16 mouse cellular contexts compared by ENCODE assay signal in genomic region chr8:93572841-93573240, GRCm38 (mm10). TPM values are rescaled to one million over a fixed set of nuclear protein-coding genes. Genes with fewer than 3 reads are reported as not detected.
DNase-seq lines count a peak whose midpoint lies in the region; ATAC-seq and TF ChIP-seq lines count a peak whose summit lies in the region.
"Had no signal": no experiment of that assay in that cellular context is flagged by ENCODE, and none has a peak within 500 bp of the region (broad histone marks: within the 10 kb centered on the region; RNA-seq: fewer than 3 reads in every experiment).

No protein-coding gene starts in this region.

- no peak overlapping the region for H3K4me3 ChIP-seq in intestine, embryonic 14.5 days (ENCODE audit: low read depth, low read length)
- no peak overlapping the region for H3K4me3 ChIP-seq in intestine, postnatal 0 days (ENCODE audit: low read depth, low read length)
- no peak overlapping the region for H3K4me3 ChIP-seq in embryonic facial prominence, embryonic 10.5 days
- H3K4me3 ChIP-seq in forebrain, embryonic 14.5 days (ENCODE audit: low read depth, low read length): no peak overlapping the region
- H3K4me3 ChIP-seq in midbrain, embryonic 14.5 days (replicated peaks; ENCODE audit: low read depth, low read length): no peak overlapping the region
- H3K4me3 ChIP-seq: heart, embryonic 12.5 days; limb, embryonic 15.5 days; megakaryocyte, embryonic 14.5 days had no signal

- H3K36me3 ChIP-seq in intestine, embryonic 14.5 days (ENCODE audit: control insufficient read depth, insufficient read depth, low read length): no peaks in the 10 kb centered on the region
- H3K36me3 ChIP-seq in intestine, postnatal 0 days (ENCODE audit: control insufficient read depth, insufficient read depth): no peaks in the 10 kb centered on the region
- H3K36me3 ChIP-seq in embryonic facial prominence, embryonic 10.5 days (replicated peaks): no peaks in the 10 kb centered on the region
- H3K36me3 ChIP-seq in forebrain, embryonic 14.5 days (ENCODE audit: control insufficient read depth, insufficient read depth, low read length): no peaks in the 10 kb centered on the region
- H3K36me3 ChIP-seq in midbrain, embryonic 14.5 days (ENCODE audit: control insufficient read depth, insufficient read depth, low read length): no peaks in the 10 kb centered on the region
- H3K36me3 ChIP-seq: heart, embryonic 12.5 days; limb, embryonic 15.5 days had no signal

- H3K27ac ChIP-seq in intestine, embryonic 14.5 days (ENCODE audit: low read depth): no peak overlapping the region
- H3K27ac ChIP-seq in intestine, postnatal 0 days (ENCODE audit: low read depth, low read length): no peak overlapping the region
- no peak overlapping the region for H3K27ac ChIP-seq in embryonic facial prominence, embryonic 10.5 days (replicated peaks)
- peak overlapping the region; percentile 94 for H3K27ac ChIP-seq in forebrain, embryonic 14.5 days (ENCODE audit: low read depth, low read length)
- H3K27ac ChIP-seq in midbrain, embryonic 14.5 days (replicated peaks; ENCODE audit: low read depth, low read length): peak overlapping the region; percentile 83
- H3K27ac ChIP-seq: limb, embryonic 15.5 days had no signal

- H3K4me1 ChIP-seq in intestine, embryonic 14.5 days (replicated peaks; ENCODE audit: control insufficient read depth, insufficient read depth, low read length): peaks cover 2% of the 10 kb centered on the region; the same call in 1 of the 2 replicates
- 0 out of 2 replicates have a peak, but pooled peaks cover 2% of the 10 kb centered on the region for H3K4me1 ChIP-seq in intestine, postnatal 0 days (replicated peaks; ENCODE audit: control insufficient read depth, insufficient read depth, low read length)
- peaks cover 23% of the 10 kb centered on the region for H3K4me1 ChIP-seq in embryonic facial prominence, embryonic 10.5 days
- peaks cover 45% of the 10 kb centered on the region for H3K4me1 ChIP-seq in forebrain, embryonic 14.5 days (ENCODE audit: control insufficient read depth, insufficient read depth, low read length)
- peaks cover 36% of the 10 kb centered on the region for H3K4me1 ChIP-seq in midbrain, embryonic 14.5 days (ENCODE audit: control insufficient read depth, insufficient read depth, low read length)
- H3K4me1 ChIP-seq: megakaryocyte, embryonic 14.5 days had no signal

- TF ChIP-seq CTCF in intestine, postnatal 0 days (IDR thresholded peaks at IDR 0.05; ENCODE audit: low read depth): no peak

- WGBS in intestine, embryonic 14.5 days: 86% methylated on average over 9 of the region's 9 CpGs
- WGBS in intestine, postnatal 0 days: 82% methylated on average over 9 of the region's 9 CpGs
- 85% methylated on average over 9 of the region's 9 CpGs for WGBS in embryonic facial prominence, embryonic 10.5 days
- 54% methylated on average over 9 of the region's 9 CpGs for WGBS in forebrain, embryonic 14.5 days
- 77% methylated on average over 9 of the region's 9 CpGs for WGBS in midbrain, embryonic 14.5 days

- no peak overlapping the region for H3K9ac ChIP-seq in intestine, embryonic 14.5 days (ENCODE audit: low read length)
- H3K9ac ChIP-seq in intestine, postnatal 0 days (ENCODE audit: low read depth, low read length): no peak overlapping the region
- no peak overlapping the region for H3K9ac ChIP-seq in forebrain, embryonic 14.5 days (ENCODE audit: low read length)
- no peak overlapping the region for H3K9ac ChIP-seq in midbrain, embryonic 14.5 days (replicated peaks; ENCODE audit: low read length)
- H3K9ac ChIP-seq: heart, embryonic 12.5 days; limb, embryonic 15.5 days had no signal

- no peaks in the 10 kb centered on the region for H3K27me3 ChIP-seq in intestine, embryonic 14.5 days (replicated peaks; ENCODE audit: control insufficient read depth, insufficient read depth, low read length)
- H3K27me3 ChIP-seq in intestine, postnatal 0 days (replicated peaks; ENCODE audit: control insufficient read depth, insufficient read depth, low read length): no peaks in the 10 kb centered on the region
- H3K27me3 ChIP-seq in embryonic facial prominence, embryonic 10.5 days (replicated peaks; ENCODE audit: low read depth, poor library complexity, severe bottlenecking): no peaks in the 10 kb centered on the region
- no peaks in the 10 kb centered on the region for H3K27me3 ChIP-seq in forebrain, embryonic 14.5 days (replicated peaks; ENCODE audit: control insufficient read depth, insufficient read depth, low read length)
- H3K27me3 ChIP-seq in midbrain, embryonic 14.5 days (ENCODE audit: control insufficient read depth, insufficient read depth, low read length): no peaks in the 10 kb centered on the region
- H3K27me3 ChIP-seq: heart, embryonic 12.5 days; limb, embryonic 15.5 days; megakaryocyte, embryonic 14.5 days had no signal

- H3K4me2 ChIP-seq in intestine, embryonic 14.5 days (ENCODE audit: low read length): no peak overlapping the region
- H3K4me2 ChIP-seq in intestine, postnatal 0 days (replicated peaks; ENCODE audit: low read depth): no peak overlapping the region
- no peak overlapping the region for H3K4me2 ChIP-seq in forebrain, embryonic 14.5 days (ENCODE audit: low read length)
- H3K4me2 ChIP-seq in midbrain, embryonic 14.5 days (ENCODE audit: low read length): no peak overlapping the region
- H3K4me2 ChIP-seq: heart, embryonic 12.5 days; limb, embryonic 15.5 days had no signal

- H3K9me3 ChIP-seq in intestine, embryonic 14.5 days (ENCODE audit: control insufficient read depth, low read length): no peaks in the 10 kb centered on the region
- H3K9me3 ChIP-seq in intestine, postnatal 0 days (ENCODE audit: control insufficient read depth): no peaks in the 10 kb centered on the region
- peaks cover 5% of the 10 kb centered on the region for H3K9me3 ChIP-seq in embryonic facial prominence, embryonic 10.5 days
- H3K9me3 ChIP-seq in forebrain, embryonic 14.5 days (replicated peaks; ENCODE audit: control insufficient read depth, low read length): peaks cover 5% of the 10 kb centered on the region; the same call in 1 of the 2 replicates
- no peaks in the 10 kb centered on the region for H3K9me3 ChIP-seq in midbrain, embryonic 14.5 days (ENCODE audit: control insufficient read depth, low read length)

- no peak for ATAC-seq in intestine, embryonic 14.5 days (replicated peaks; ENCODE audit: low FRiP score, low TSS enrichment, low read depth)
- ATAC-seq in intestine, postnatal 0 days: no peak
- ATAC-seq in forebrain, embryonic 14.5 days: no peak
- no peak for ATAC-seq in midbrain, embryonic 14.5 days (ENCODE audit: low FRiP score, low TSS enrichment)
- ATAC-seq: inflammation-experienced regulatory T-cells, adult 6 months had no signal

- peak; percentile 20 for DNase-seq in intestine, embryonic 14.5 days (ENCODE audit: low spot score)
- peak; percentile 5 for DNase-seq in embryonic facial prominence, embryonic 10.5 days (ENCODE audit: low spot score)
- no peak for DNase-seq in forebrain, embryonic 14.5 days (ENCODE audit: low spot score)
- no peak for DNase-seq in midbrain, embryonic 14.5 days
- no peak for DNase-seq in spleen, postnatal 36 days (ENCODE audit: low spot score in 2 of 2)
- DNase-seq in ovary, postnatal 36 days (ENCODE audit: low spot score): no peak
- DNase-seq: adrenal gland, postnatal 36 days; gastrocnemius, postnatal 10 days; lung, adult 18-20 months had no signal

RNA-seq across cellular contexts. Expression of gene Ces5a, which starts 37.2 kb away (rescaled TPM):
- polyA plus RNA-seq in intestine, embryonic 14.5 days (2014; fragmentation: Nextera tagmentation; extraction: Ambion mirVana): not detected in 2 replicates
- polyA plus RNA-seq in intestine, postnatal 0 days (2015; fragmentation: Nextera tagmentation; extraction: Ambion mirVana): not detected in 2 replicates
- polyA plus RNA-seq in embryonic facial prominence, embryonic 10.5 days (2016; fragmentation: Nextera tagmentation; extraction: Ambion mirVana): not detected in 2 replicates
- 0.38 and 0.63 TPM in 2 replicates for polyA plus RNA-seq in forebrain, embryonic 14.5 days (2014; fragmentation: Nextera tagmentation; extraction: Ambion mirVana)
- polyA plus RNA-seq in midbrain, embryonic 14.5 days (2014; fragmentation: Nextera tagmentation; extraction: Ambion mirVana): 0.61 and 0.93 TPM in 2 replicates
- polyA plus RNA-seq: embryonic facial prominence, embryonic 11.5 days; neural tube, embryonic 11.5 days had no signal

Comparison
In these comparisons a context has a peak if more than half of its experiments do, and no peak if none do; other contexts are left out.
1. DNase-seq: peak in intestine, embryonic 14.5 days (single experiment) and embryonic facial prominence, embryonic 10.5 days (single experiment); none in forebrain, embryonic 14.5 days (single experiment), midbrain, embryonic 14.5 days (single experiment), spleen, postnatal 36 days (0 of 2) and ovary, postnatal 36 days (single experiment).
2. H3K27ac ChIP-seq: peak in forebrain, embryonic 14.5 days (single experiment) and midbrain, embryonic 14.5 days (single experiment); none in intestine, embryonic 14.5 days (single experiment), intestine, postnatal 0 days (single experiment) and embryonic facial prominence, embryonic 10.5 days (single experiment).